Mouse (Mus musculus): ENCODE measurements at regions not wholly inside any gene's neighbourhood (a gene's known extent, or its start where the extent isn't known, plus 50 kb on each side); places are given as distances from the start of the nearest gene placed in this dataset.

- Histone ChIP-seq H3K4me1 (replicated peaks; ENCODE audit: control insufficient read depth, insufficient read depth) (no peaks in the 10 kb centered on the region; the same call in 1 of the 2 replicates), H3K9ac (ENCODE audit: low read length) (no peak overlapping the region), H3K27ac (replicated peaks) (no peak overlapping the region), H3K4me2 (replicated peaks; ENCODE audit: low read depth) (no peak overlapping the region; the same call in 1 of the 2 replicates), H3K36me3 (ENCODE audit: control insufficient read depth, insufficient read depth, low read length) (no peaks in the 10 kb centered on the region), H3K27me3 (ENCODE audit: control insufficient read depth, insufficient read depth, low read length) (no peaks in the 10 kb centered on the region), H3K9me3 (ENCODE audit: control insufficient read depth, low read length) (no peaks in the 10 kb centered on the region), H3K4me3 (ENCODE audit: low read depth, low read length) (no peak overlapping the region)
- WGBS, result 13% methylated on average over 19 of the region's 19 CpGs
- ATAC-seq (ENCODE audit: low FRiP score, low TSS enrichment), result no peak
- no peak for DNase-seq (ENCODE audit: low spot score)
- no peak for TF ChIP-seq EP300 (optimal IDR thresholded peaks at IDR 0.05)
- TF ChIP-seq CTCF (IDR thresholded peaks at IDR 0.05; ENCODE audit: low read depth), result no peak
Measured at GRCm38 (mm10) chr4:46276851-46277581, 66.4 kb upstream of the Foxe1 start.

DNA sequence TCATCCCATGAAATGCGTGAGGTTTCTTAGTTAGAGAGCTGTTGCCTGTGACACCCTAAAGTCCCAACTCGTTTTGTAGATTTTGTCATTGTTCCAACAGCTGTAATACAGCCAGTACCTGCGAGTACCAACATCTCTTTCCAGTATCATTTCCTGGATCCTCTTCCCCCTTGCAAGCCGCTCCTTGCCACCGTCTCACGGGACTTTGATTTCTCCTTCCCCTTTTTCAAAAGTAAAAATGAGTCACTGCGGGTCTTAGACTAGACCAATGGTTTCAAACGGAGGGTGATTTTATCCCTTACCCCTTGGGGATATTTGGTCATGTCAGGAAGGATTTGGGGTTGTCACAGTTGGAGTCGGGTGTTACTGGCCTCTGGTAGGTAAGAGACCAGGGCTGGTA lies 56.5 kb upstream of the Foxe1 start:
- no peaks in the 10 kb centered on the region for H3K9me3 ChIP-seq (ENCODE audit: control insufficient read depth, low read length)
- ATAC-seq (ENCODE audit: low FRiP score, low TSS enrichment) (no peak), DNase-seq (ENCODE audit: low spot score) (no peak)
- TF ChIP-seq EP300 (optimal IDR thresholded peaks at IDR 0.05), result no peak
- no peak for TF ChIP-seq CTCF (IDR thresholded peaks at IDR 0.05; ENCODE audit: low read depth)
- H3K4me2 ChIP-seq (replicated peaks; ENCODE audit: low read depth), result no peak overlapping the region
- H3K27ac ChIP-seq (replicated peaks), result no peak overlapping the region
- H3K27me3 ChIP-seq (ENCODE audit: control insufficient read depth, insufficient read depth, low read length), result no peaks in the 10 kb centered on the region
- H3K4me3 ChIP-seq (ENCODE audit: low read depth, low read length), result no peak overlapping the region
- H3K36me3 ChIP-seq (ENCODE audit: control insufficient read depth, insufficient read depth, low read length), result no peaks in the 10 kb centered on the region
- H3K4me1 ChIP-seq (replicated peaks; ENCODE audit: control insufficient read depth, insufficient read depth), result no peaks in the 10 kb centered on the region
- H3K9ac ChIP-seq (ENCODE audit: low read length), result no peak overlapping the region
- 72% methylated on average over 9 of the region's 9 CpGs for WGBS

GRCm38 (mm10) chr4:46291620-46292254 lies 51.7 kb upstream of the Foxe1 start:
- no peak overlapping the region for H3K4me2 ChIP-seq (replicated peaks; ENCODE audit: low read depth)
- 19% methylated on average over 10 of the region's 10 CpGs for WGBS
- peak overlapping the region; percentile 30; the same call in 1 of the 2 replicates for H3K27ac ChIP-seq (replicated peaks)
- H3K4me1 ChIP-seq (replicated peaks; ENCODE audit: control insufficient read depth, insufficient read depth), result no peaks in the 10 kb centered on the region
- ATAC-seq (ENCODE audit: low FRiP score, low TSS enrichment), result no peak
- no peaks in the 10 kb centered on the region for H3K27me3 ChIP-seq (ENCODE audit: control insufficient read depth, insufficient read depth, low read length)
- no peak overlapping the region for H3K9ac ChIP-seq (ENCODE audit: low read length)
- no peaks in the 10 kb centered on the region for H3K9me3 ChIP-seq (ENCODE audit: control insufficient read depth, low read length)
- no peak overlapping the region for H3K4me3 ChIP-seq (ENCODE audit: low read depth, low read length)
- TF ChIP-seq CTCF (IDR thresholded peaks at IDR 0.05; ENCODE audit: low read depth) (no peak), EP300 (optimal IDR thresholded peaks at IDR 0.05) (no peak)
- no peak for DNase-seq (ENCODE audit: low spot score)
- no peaks in the 10 kb centered on the region for H3K36me3 ChIP-seq (ENCODE audit: control insufficient read depth, insufficient read depth, low read length)

Measured in stomach, postnatal 0 days (tissue).